Mouse (Mus musculus) stomach, postnatal 0 days (tissue): ENCODE measurements at regions not wholly inside any gene's neighbourhood (a gene's known extent, or its start where the extent isn't known, plus 50 kb on each side); places are given as distances from the start of the nearest gene placed in this dataset.
A peak's percentile ranks its signal among the peaks of the same experiment; 100 is the strongest.

Experiments
- ATAC-seq: fragments of 200-750 bp; cut with Nextera tagmentation; 2 replicates; pipeline ENCODE4 v1.8.0; 2017; ENCODE audit not compliant: low FRiP score, low TSS enrichment
- DNase-seq: peaks from one replicate; pipeline ENCODE4 v3.0.0-alpha.2; 2016; ENCODE audit warnings: low spot score
- H3K27ac ChIP-seq: fragments of 300-500 bp; sonication (generic); replicated peaks from 2 replicates; pipeline ENCODE4 v1.5.1; 2014; ENCODE audit warnings: mild to moderate bottlenecking, control low read depth
- H3K27me3 ChIP-seq: fragments of 300-500 bp; sonication (generic); 2 replicates; pipeline ENCODE4 v1.6.1; 2014; ENCODE audit warnings: low read length; ENCODE audit not compliant: control insufficient read depth, insufficient read depth
- H3K36me3 ChIP-seq: fragments of 300-500 bp; sonication (generic); 2 replicates; pipeline ENCODE4 v1.6.1; 2014; ENCODE audit warnings: low read length, mixed read lengths; ENCODE audit not compliant: control insufficient read depth, insufficient read depth
- H3K4me1 ChIP-seq: fragments of 300-500 bp; sonication (generic); replicated peaks from 2 replicates; pipeline ENCODE4 v1.6.1; 2014; ENCODE audit warnings: antibody characterized with exemption; ENCODE audit not compliant: control insufficient read depth, insufficient read depth
- H3K4me2 ChIP-seq: fragments of 300-500 bp; sonication (generic); replicated peaks from 2 replicates; pipeline ENCODE4 v1.6.1; 2014; ENCODE audit warnings: low read depth, mild to moderate bottlenecking, control low read depth, moderate library complexity
- H3K4me3 ChIP-seq: fragments of 300-500 bp; sonication (generic); 2 replicates; pipeline ENCODE4 v1.5.1; 2014; ENCODE audit warnings: low read depth, low read length, control low read depth
- H3K9ac ChIP-seq: fragments of 300-500 bp; sonication (generic); 2 replicates; pipeline ENCODE4 v1.6.1; 2014; ENCODE audit warnings: mild to moderate bottlenecking, low read length, control low read depth, mixed read lengths
- H3K9me3 ChIP-seq: fragments of 300-500 bp; sonication (generic); 2 replicates; pipeline ENCODE4 v1.6.1; 2016; ENCODE audit warnings: low read length; ENCODE audit not compliant: control insufficient read depth
- CTCF ChIP-seq: IDR thresholded peaks from 2 replicates; pipeline ENCODE4 v1.5.1; 2016; ENCODE audit warnings: antibody characterized with exemption, low read depth, mild to moderate bottlenecking, moderate library complexity
- EP300 ChIP-seq: optimal IDR thresholded peaks from 2 replicates; pipeline ENCODE3; 2016; ENCODE audit warnings: antibody characterized with exemption
- WGBS: fragments of 180-500 bp; shearing (Covaris S2); extraction: QIAGEN DNeasy Blood & Tissue Kit; methylation state at CpG from one replicate; pipeline ENCODE4 v1.1.7; 2014; 5-methylcytosine and 5-hydroxymethylcytosine counted together

DNA sequence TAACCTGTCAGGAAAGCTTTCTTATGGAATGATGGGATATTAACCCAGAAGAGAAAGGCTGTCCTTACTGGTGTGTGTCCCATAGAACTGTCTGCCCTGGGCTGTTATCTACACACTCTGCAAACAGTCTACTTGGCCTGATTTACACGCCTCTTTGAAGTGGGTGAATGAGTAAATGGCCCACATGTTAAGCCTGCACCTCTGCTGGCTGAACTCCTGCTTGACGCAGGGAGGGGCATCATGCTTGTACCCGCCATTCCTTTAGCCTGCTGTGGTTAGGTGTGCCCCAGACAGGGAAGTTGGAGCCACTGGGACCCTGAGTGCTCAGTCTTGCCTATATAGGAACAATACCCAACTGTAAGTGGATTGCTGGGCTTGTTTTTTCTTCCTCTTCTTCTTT is 371.3 kb upstream of the Ubash3b start:
- DNase-seq (peak; percentile 47), ATAC-seq (peak; percentile 79)
- Histone ChIP-seq H3K27ac (0 out of 2 replicates have a peak overlapping the region, but pooled peaks have one; percentile 8), H3K4me1 (no peaks in the 10 kb centered on the region), H3K4me3 (no peak overlapping the region), H3K36me3 (no peaks in the 10 kb centered on the region), H3K27me3 (no peaks in the 10 kb centered on the region), H3K9ac (no peak overlapping the region), H3K4me2 (peak overlapping the region; percentile 17; the same call in 1 of the 2 replicates), H3K9me3 (no peaks in the 10 kb centered on the region)
- no peak for TF ChIP-seq CTCF
- TF ChIP-seq EP300 = no peak
- WGBS = 54% methylated on average over 3 of the region's 3 CpGs

DNA sequence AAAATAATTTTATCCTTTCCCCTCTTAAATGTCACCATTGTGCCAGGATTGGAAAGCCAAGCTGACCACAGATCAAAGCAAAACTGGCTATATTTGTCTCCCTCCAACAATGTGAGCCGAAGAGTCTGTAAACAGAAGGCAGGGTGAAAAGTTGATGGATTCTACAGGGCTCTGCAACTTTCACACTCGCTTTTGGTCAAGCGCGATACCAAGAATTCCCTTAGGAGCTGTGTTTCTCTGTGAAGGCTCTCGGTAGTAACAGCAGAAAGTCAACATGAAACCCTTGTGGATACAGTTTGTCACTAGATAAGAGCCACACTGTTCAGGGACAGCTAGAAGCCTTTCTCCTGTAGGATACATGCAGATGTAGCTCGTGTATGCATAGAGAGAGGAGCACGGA is 370.8 kb upstream of the Ubash3b start:
- Histone ChIP-seq H3K4me2 (peak overlapping the region; percentile 17; the same call in 1 of the 2 replicates), H3K9ac (no peak overlapping the region), H3K4me1 (no peaks in the 10 kb centered on the region), H3K36me3 (no peaks in the 10 kb centered on the region), H3K9me3 (no peaks in the 10 kb centered on the region), H3K27ac (0 out of 2 replicates have a peak overlapping the region, but pooled peaks have one; percentile 8), H3K4me3 (no peak overlapping the region), H3K27me3 (no peaks in the 10 kb centered on the region)
- DNase-seq (no peak), ATAC-seq (no peak)
- WGBS = 41% methylated on average over 7 of the region's 7 CpGs
- TF ChIP-seq CTCF = no peak
- no peak for TF ChIP-seq EP300

DNA sequence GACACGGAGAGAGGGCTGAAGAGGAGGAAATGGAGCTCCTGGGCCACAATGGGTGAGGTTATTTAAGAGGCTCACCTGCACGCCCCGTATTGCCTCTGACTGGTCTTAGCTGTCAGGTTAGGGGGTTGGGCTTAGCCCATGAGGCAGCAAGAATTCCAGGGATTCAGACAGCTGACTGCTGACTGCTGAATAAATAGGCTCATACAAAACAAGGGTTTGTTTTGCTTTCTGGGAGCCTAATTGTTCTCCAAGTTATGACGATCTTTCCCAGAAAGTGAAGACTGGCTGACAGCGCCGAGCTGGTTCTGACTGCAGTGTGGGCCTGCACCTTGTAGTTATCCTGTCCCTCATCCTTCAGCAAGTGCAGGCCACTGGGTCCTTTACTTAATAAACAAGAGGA is 370.1 kb upstream of the Ubash3b start:
- WGBS = 57% methylated on average over 6 of the region's 6 CpGs
- H3K36me3 ChIP-seq = no peaks in the 10 kb centered on the region

DNA sequence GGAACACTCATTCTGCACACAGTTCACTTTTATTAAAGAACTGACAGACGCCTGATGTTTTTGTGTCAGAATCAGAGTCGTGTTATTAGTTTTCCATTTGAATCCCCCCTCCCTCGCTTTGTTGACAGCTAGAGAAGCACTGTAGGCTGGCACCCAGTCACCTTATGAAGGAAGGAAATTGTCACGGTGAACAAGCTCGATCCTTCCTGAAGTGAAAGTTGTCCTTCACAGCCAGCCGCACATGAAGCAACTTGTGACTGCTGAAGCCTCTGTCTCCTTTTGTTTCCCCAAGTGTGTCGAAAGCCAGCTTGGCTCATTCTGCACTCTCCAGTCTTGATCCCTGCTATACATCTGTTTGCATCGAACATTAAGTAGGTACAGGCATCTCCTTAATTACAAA is 364.6 kb upstream of the Ubash3b start:
- no peaks in the 10 kb centered on the region for H3K9me3 ChIP-seq
- no peak overlapping the region for H3K9ac ChIP-seq
- H3K4me3 ChIP-seq = no peak overlapping the region
- DNase-seq = no peak
- no peaks in the 10 kb centered on the region for H3K27me3 ChIP-seq
- 0 out of 2 replicates have a peak overlapping the region, but pooled peaks have one; percentile 5 for H3K4me2 ChIP-seq
- no peaks in the 10 kb centered on the region for H3K36me3 ChIP-seq
- H3K27ac ChIP-seq = peak overlapping the region; percentile 35; the same call in 1 of the 2 replicates
- H3K4me1 ChIP-seq = peaks cover 3% of the 10 kb centered on the region; the same call in 1 of the 2 replicates
- TF ChIP-seq CTCF (no peak), EP300 (no peak)
- WGBS = 46% methylated on average over 8 of the region's 8 CpGs
- ATAC-seq = no peak

More for the DNA sequence above, 370.1 kb upstream of the Ubash3b start:
- Histone ChIP-seq H3K4me3 (no peak overlapping the region), H3K27me3 (no peaks in the 10 kb centered on the region), H3K9ac (no peak overlapping the region), H3K4me2 (no peak overlapping the region), H3K9me3 (no peaks in the 10 kb centered on the region), H3K4me1 (no peaks in the 10 kb centered on the region), H3K27ac (no peak overlapping the region)
- DNase-seq = no peak
- no peak for ATAC-seq
- TF ChIP-seq EP300 (no peak), CTCF (no peak)

DNA sequence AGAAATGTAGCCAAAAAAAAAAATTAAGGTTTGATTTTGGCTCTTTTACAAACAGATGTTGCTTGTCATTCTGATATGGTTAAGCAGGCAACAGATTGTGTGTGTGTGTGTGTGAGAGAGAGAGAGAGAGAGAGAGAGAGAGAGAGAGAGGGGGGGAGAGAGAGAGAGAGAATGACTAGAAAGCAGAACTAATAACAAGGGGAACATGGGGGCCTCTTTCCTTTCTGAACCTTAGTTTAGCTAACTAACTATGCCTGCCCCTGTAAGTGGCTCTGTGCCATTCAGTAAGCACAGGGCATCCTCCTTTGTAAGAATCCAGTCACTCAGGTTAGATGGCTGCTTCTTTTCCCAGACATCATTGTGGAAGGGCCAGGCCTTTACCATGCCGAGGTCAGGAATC is 364.0 kb upstream of the Ubash3b start:
- H3K9ac ChIP-seq = no peak overlapping the region
- no peaks in the 10 kb centered on the region for H3K9me3 ChIP-seq
- H3K27ac ChIP-seq = 0 out of 2 replicates have a peak overlapping the region, but pooled peaks have one; percentile 35
- no peaks in the 10 kb centered on the region for H3K36me3 ChIP-seq
- ATAC-seq (no peak), DNase-seq (no peak)
- no peaks in the 10 kb centered on the region for H3K27me3 ChIP-seq
- WGBS = 57% methylated on average over 1 of the region's 1 CpGs
- TF ChIP-seq CTCF = no peak
- TF ChIP-seq EP300 = no peak
- no peak overlapping the region for H3K4me3 ChIP-seq
- no peak overlapping the region for H3K4me2 ChIP-seq
- peaks cover 3% of the 10 kb centered on the region; the same call in 1 of the 2 replicates for H3K4me1 ChIP-seq

DNA sequence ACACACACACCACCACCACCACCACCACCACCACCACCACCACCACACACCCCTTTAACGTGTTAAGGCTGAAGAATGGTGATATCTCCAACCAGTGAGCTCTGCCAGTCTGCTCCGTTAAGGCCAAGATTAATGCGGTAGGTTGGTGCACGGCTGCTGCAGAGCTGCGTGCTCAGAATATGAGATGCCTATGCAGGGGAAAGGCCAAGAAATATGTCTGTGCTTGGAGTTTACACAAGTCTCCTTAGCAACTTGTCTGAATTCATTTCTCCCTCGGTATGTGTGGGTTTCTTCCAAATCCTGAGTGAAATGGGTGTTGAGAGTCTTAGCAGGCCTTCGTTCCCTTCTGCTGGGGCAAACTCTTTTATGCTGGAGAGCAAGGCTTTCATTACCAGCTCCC is 363.1 kb upstream of the Ubash3b start:
- no peaks in the 10 kb centered on the region for H3K36me3 ChIP-seq
- H3K4me1 ChIP-seq = peaks cover 3% of the 10 kb centered on the region; the same call in 1 of the 2 replicates
- DNase-seq = no peak
- H3K27me3 ChIP-seq = no peaks in the 10 kb centered on the region
- ATAC-seq = peak; percentile 67; the same call in 1 of the 2 replicates
- H3K4me3 ChIP-seq = no peak overlapping the region
- H3K9me3 ChIP-seq = no peaks in the 10 kb centered on the region
- no peak overlapping the region for H3K9ac ChIP-seq
- TF ChIP-seq EP300 = no peak
- TF ChIP-seq CTCF = no peak
- peak overlapping the region; percentile 73 for H3K27ac ChIP-seq
- no peak overlapping the region for H3K4me2 ChIP-seq
- WGBS = 26% methylated on average over 7 of the region's 7 CpGs
